Mouse (Mus musculus): ENCODE results near the gene Spata21. TPM values are rescaled to one million over a fixed set of nuclear protein-coding genes. Genes with fewer than 3 reads are reported as not detected.

Spata21 gene
- polyA plus RNA-seq, 3 experiments from 2014 or later: 1.1 to 1.5 (median 1.5) TPM

DNA sequence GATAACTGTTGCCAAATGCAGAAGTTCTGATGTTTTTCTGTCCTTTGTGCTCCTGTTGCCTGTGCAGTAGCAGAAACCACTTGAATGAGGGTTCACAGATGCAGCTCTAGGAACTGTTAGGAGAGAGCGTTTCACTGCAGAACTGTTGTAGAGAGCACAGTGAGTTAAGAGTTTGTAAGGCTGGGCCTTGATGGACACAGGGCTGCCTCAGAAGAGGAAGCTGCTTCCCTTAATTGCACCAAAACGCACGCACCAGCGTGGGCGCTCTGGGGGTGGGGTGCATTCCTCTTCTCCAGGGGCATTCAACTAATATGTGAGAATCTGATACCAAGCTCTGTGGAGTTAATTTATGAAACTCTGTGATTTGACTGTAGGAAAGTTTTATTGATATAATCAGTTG lies 71.5 kb downstream of the Spata21 start:
- ATAC-seq: no peak

DNA sequence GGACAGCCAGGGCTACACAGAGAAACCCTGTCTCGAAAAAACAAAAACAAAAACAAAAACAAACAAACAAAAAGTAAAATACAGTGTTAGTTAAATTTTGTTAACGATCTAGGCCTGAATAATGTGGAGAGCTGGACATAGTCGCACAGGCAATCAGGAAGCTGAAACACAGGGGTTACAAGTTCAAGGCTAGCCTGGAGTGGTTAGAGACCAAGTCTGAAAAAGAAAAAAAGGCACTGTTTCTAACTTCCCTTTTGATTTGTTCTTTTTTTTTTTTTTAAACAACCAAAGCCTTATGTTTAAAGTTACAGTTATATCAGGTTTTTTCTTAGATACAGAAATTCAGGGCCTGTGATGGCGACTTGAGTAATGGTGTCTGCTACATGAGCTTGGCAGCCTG lies 72.1 kb downstream of the Spata21 start:
- ATAC-seq: no peak

DNA sequence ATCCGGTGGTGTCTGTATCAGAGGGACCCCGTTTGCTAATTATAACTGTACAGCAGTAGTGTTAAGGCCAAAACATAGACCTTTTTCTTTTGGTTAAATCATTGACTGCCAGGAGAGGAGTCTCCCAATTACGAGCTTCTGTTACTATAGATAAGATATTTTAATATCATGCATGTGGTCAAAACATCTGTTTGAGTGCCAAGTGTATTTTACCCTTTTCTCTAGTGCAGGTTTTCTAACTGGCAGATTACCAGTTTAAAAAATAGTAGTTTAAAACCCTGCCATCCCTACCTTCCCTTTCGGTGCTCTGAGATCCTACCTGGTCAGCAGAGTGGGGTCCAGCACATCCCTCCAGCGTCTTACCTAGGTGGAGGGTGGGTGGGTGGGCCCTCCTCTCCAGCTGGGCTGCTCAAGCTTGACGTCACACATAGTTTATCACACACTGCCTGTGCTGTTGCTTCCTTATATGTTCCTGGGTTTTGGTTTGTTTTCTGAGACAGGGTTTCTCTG lies 73.6 kb downstream of the Spata21 start:
- ATAC-seq: no peak

Other genes starting within 250 kb of the Spata21 start
- under 1 TPM in 2 of 3 experiments, not detected in 1; 0.28 to 0.36 TPM for gene Padi1, start 242.6 kb upstream of the Spata21 start, polyA plus RNA-seq (2017; shearing (Covaris generic))
- 10 to 100 TPM in 1 of 3 experiments, 1 to 10 TPM in 2; 7.9 to 20.2 (median 9.7) TPM for gene Padi2, start 182.0 kb upstream of the Spata21 start, polyA plus RNA-seq (2017; shearing (Covaris generic))
- gene Sdhb, start 127.1 kb upstream of the Spata21 start, polyA plus RNA-seq (2017; shearing (Covaris generic)): 100 to 1,000 TPM; 275 to 381 (median 276) TPM
- gene Atp13a2, start 101.5 kb upstream of the Spata21 start, polyA plus RNA-seq (2017; shearing (Covaris generic)): 1 to 10 TPM; 3.1 to 5.9 (median 5.6) TPM
- gene Mfap2, start 77.9 kb upstream of the Spata21 start, polyA plus RNA-seq (2017; shearing (Covaris generic)): not detected
- 1 to 10 TPM in 1 of 3 experiments, under 1 TPM in 2; 0.67 to 1.2 (median 0.67) TPM for gene Crocc, start 27.8 kb upstream of the Spata21 start, polyA plus RNA-seq (2017; shearing (Covaris generic))
- 10 to 100 TPM; 85.9 to 95.9 (median 91.8) TPM for gene Necap2, start 10.0 kb upstream of the Spata21 start, polyA plus RNA-seq (2017; shearing (Covaris generic))
- 10 to 100 TPM; 37.9 to 88.5 (median 58.2) TPM for gene Szrd1, start 51.4 kb downstream of the Spata21 start, polyA plus RNA-seq (2017; shearing (Covaris generic))
- 1 to 10 TPM; 5.5 to 6.3 (median 5.8) TPM for gene Fbxo42, start 59.6 kb downstream of the Spata21 start, polyA plus RNA-seq (2017; shearing (Covaris generic))
- 1 to 10 TPM; 1.7 to 6.1 (median 3.3) TPM for gene Rsg1, start 125.6 kb downstream of the Spata21 start, polyA plus RNA-seq (2017; shearing (Covaris generic))
- gene Arhgef19, start 151.2 kb downstream of the Spata21 start, polyA plus RNA-seq (2017; shearing (Covaris generic)): not detected
- not detected for gene Epha2, start 212.9 kb downstream of the Spata21 start, polyA plus RNA-seq (2017; shearing (Covaris generic))